Mouse (Mus musculus) gastrocnemius, adult 18-20 months (tissue): ENCODE measurements at regions not wholly inside any gene's neighbourhood (a gene's known extent, or its start where the extent isn't known, plus 50 kb on each side); places are given as distances from the start of the nearest gene placed in this dataset.
A peak's percentile ranks its signal among the peaks of the same experiment; 100 is the strongest.
"Not testable (repeated sequence)": the region's sequence is repeated elsewhere in the genome, so short reads cannot be mapped to it uniquely, and the experiment has no call there.

Experiments
- DNase-seq: peaks from one replicate; pipeline ENCODE4 v3.0.0; 2021; ENCODE audit warnings: low spot score

DNA sequence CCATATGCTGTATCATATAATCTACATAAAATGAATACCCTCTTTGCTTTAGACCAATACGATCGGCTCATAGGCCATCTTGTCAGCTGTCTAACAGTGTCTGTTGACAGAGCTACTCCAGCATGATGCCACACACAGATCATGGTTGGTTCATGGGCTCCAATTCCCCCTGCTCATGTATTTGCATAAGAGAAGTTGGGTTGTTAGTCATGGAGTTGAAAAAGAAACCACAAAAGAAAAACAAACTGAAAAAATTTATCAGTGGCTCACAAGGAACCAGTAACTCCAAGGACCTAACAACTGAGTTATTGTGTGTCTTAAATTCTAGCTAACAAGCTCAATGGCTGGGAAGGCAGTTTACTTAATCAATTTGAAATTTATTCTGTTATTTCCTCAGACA, 176.1 kb upstream of the Arhgap18 start:
- DNase-seq, result no peak

- DNase-seq, result no peak
These were observed 168.1 kb upstream of the Arhgap18 start for GRCm38 (mm10) chr10:26585106-26585505.

DNA sequence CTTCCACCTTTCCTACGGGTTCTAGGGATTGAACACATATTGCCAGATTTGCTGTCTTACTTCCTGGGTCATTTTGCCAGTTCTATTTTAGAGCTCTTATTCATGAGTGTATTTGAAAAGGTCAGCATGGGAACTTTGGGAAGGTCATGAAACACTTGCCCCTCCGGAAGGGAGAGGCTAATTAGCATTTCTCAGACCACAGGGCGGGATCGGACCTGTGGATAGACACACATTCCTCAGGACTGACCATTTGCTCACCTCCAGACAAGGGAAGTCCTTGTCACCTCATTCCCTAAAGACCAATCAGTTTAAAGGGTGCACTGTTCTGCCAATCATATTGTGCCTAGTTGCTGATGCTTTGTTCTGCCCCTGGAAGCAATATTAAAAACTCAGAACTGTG, 146.1 kb upstream of the Arhgap18 start:
- not testable (repeated sequence) for DNase-seq

DNA sequence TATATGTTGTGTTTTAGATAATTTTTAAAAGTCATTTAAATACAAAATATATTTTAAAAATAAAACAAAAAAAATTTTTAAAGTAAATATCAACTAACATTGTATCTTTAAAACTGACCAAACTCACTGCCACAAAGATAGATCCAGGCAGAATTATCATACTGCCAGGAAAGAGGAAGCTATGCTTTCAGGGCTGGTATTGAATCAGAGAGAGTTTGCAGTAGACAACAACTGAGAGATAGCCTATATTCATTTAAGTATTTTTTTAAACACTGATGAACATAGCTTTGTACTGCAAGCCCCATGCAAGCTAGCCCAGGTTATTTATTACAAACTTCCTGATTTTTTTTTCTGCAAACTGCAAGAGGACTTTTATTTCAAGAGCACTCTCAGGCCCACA, 142.0 kb upstream of the Arhgap18 start:
- DNase-seq, result no peak

GRCm38 (mm10) chr10:26630196-26630760, 122.9 kb upstream of the Arhgap18 start:
- DNase-seq, result peak; percentile 16

- DNase-seq, result no peak
These were observed 121.0 kb upstream of the Arhgap18 start for GRCm38 (mm10) chr10:26632266-26632665.

GRCm38 (mm10) chr10:26637459-26637858, 115.8 kb upstream of the Arhgap18 start:
- no peak for DNase-seq

- DNase-seq, result no peak
These were observed 115.2 kb upstream of the Arhgap18 start for GRCm38 (mm10) chr10:26638056-26638455.

GRCm38 (mm10) chr10:26639118-26639517, 114.1 kb upstream of the Arhgap18 start:
- no peak for DNase-seq

DNA sequence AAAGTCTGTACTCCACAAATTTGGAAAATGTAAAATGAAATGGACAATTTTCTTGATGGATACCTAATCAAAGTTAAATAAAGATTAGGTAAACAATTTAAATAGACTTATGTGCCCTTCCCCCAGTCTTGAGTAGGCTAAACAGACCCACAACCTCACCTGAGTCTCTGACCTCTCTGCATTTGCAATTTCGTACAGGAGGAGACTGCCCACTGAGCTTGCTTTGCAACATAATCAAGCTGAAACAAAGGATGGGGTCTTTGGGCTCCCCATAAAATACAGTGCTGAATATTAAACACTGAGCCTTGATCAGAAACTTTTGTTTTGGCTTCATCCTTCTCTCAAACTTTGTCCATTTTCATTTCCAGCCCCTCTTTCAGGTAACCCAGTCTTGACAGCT, 100.1 kb upstream of the Arhgap18 start:
- no peak for DNase-seq

DNA sequence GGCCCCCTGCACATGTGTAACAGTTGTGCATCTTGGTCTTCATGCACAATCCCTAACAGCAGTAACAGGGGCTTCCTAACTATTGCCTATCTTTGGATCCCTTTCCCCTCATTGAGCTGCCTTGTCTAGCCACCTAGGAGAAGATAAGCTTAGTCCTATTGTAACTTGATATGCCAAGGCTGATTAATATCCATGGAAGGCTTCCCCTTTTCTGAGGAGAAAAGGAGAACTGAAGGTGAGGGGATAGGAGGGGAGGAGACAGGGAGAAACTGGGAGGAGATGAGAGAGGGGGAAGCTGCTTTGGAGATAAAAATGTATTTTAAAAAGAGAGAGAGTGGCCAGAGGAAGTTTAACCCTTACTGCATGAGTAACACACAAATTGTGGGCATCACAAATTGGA, 89.0 kb upstream of the Arhgap18 start:
- no peak for DNase-seq

- DNase-seq, result no peak
These were observed 73.6 kb upstream of the Arhgap18 start for GRCm38 (mm10) chr10:26679500-26680227.

- no peak for DNase-seq
These were observed 58.5 kb upstream of the Arhgap18 start for GRCm38 (mm10) chr10:26694761-26695160.

DNA sequence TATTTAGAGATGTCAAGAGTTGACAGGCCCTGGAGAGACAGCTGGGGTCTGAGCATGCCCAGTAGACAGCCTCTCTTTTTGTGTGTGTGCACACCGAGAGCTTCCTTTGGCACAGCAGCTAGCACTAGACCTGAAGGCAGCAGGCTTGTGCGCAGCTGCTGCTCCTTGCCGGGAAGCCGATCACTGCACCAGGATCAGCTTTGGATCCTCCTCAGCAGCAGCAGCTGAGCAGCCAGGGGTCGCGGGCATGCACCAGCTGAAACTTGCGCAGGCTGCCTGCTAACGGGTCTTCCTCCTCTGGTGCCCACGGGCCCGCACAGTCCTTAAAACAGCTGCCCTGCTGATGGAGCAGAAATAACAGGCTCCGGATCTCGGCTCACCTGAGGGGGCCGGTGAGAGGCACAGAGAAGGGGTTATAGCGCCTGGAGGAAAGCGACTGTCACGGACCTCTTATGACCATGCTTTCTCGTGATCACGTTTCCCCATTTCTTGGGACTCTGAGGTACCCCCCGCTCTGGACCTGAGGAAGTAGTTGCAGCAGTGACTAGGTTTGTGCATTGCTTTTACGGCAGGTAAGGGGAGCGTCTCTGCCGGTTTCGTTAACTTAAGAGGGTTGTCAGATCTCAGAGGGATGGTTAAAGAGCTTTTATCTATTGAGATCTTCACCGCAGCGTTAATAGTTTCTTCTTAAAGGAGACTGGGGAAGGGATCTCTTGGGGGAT, 57.8 kb upstream of the Arhgap18 start:
- no peak for DNase-seq
